Mouse (Mus musculus): Measurements from ENCODE around the gene 3110082J24Rik. TPM values are rescaled to one million over a fixed set of nuclear protein-coding genes. Genes with fewer than 3 reads are reported as not detected.

3110082J24Rik gene
- polyA plus RNA-seq, 1 experiment from 2014 or later: not detected

- 63% methylated on average over 3 of the region's 3 CpGs for WGBS
- no peak overlapping the region for H3K4me3 ChIP-seq (ENCODE audit: low read length)
- peaks cover 21% of the 10 kb centered on the region for H3K4me1 ChIP-seq (ENCODE audit: control insufficient read depth, insufficient read depth, low read length)
- H3K27me3 ChIP-seq (ENCODE audit: control insufficient read depth, insufficient read depth, low read length): peaks cover 61% of the 10 kb centered on the region
- no peak overlapping the region for H3K4me2 ChIP-seq (ENCODE audit: low read depth, low read length)
- no peak overlapping the region for H3K27ac ChIP-seq (ENCODE audit: low read length)
- ATAC-seq (replicated peaks; ENCODE audit: extremely low read depth, insufficient read depth, low FRiP score): no peak
- no peak overlapping the region for H3K9ac ChIP-seq (ENCODE audit: low read length)
- no peaks in the 10 kb centered on the region for H3K9me3 ChIP-seq (replicated peaks; ENCODE audit: control insufficient read depth, low read length)
- H3K36me3 ChIP-seq (ENCODE audit: control insufficient read depth, insufficient read depth): no peaks in the 10 kb centered on the region
These were observed 5.9 kb upstream of the 3110082J24Rik start for GRCm38 (mm10) chr5:30111771-30112170.

GRCm38 (mm10) chr5:30111126-30111525 lies 5.2 kb upstream of the 3110082J24Rik start:
- WGBS: 1% methylated on average over 18 of the region's 18 CpGs
- ATAC-seq (replicated peaks; ENCODE audit: extremely low read depth, insufficient read depth, low FRiP score): no peak
- no peak overlapping the region for H3K9ac ChIP-seq (ENCODE audit: low read length)
- no peaks in the 10 kb centered on the region for H3K9me3 ChIP-seq (replicated peaks; ENCODE audit: control insufficient read depth, low read length)
- H3K27ac ChIP-seq (ENCODE audit: low read length): no peak overlapping the region
- H3K4me1 ChIP-seq (ENCODE audit: control insufficient read depth, insufficient read depth, low read length): peaks cover 21% of the 10 kb centered on the region
- peak overlapping the region; percentile 52 for H3K4me2 ChIP-seq (ENCODE audit: low read depth, low read length)
- H3K4me3 ChIP-seq (ENCODE audit: low read length): peak overlapping the region; percentile 1
- H3K36me3 ChIP-seq (ENCODE audit: control insufficient read depth, insufficient read depth): no peaks in the 10 kb centered on the region
- H3K27me3 ChIP-seq (ENCODE audit: control insufficient read depth, insufficient read depth, low read length): peaks cover 68% of the 10 kb centered on the region

GRCm38 (mm10) chr5:30110371-30111060 lies 4.6 kb upstream of the 3110082J24Rik start:
- 11% methylated on average over 21 of the region's 22 CpGs for WGBS
- H3K4me3 ChIP-seq (ENCODE audit: low read length): peak overlapping the region; percentile 1
- H3K27me3 ChIP-seq (ENCODE audit: control insufficient read depth, insufficient read depth, low read length): peaks cover 74% of the 10 kb centered on the region
- 0 out of 2 replicates have a peak overlapping the region, but pooled peaks have one; percentile 20 for H3K9ac ChIP-seq (ENCODE audit: low read length)
- H3K4me1 ChIP-seq (ENCODE audit: control insufficient read depth, insufficient read depth, low read length): peaks cover 24% of the 10 kb centered on the region
- peak overlapping the region; percentile 52 for H3K4me2 ChIP-seq (ENCODE audit: low read depth, low read length)
- no peaks in the 10 kb centered on the region for H3K9me3 ChIP-seq (replicated peaks; ENCODE audit: control insufficient read depth, low read length)
- ATAC-seq (replicated peaks; ENCODE audit: extremely low read depth, insufficient read depth, low FRiP score): no peak
- no peaks in the 10 kb centered on the region for H3K36me3 ChIP-seq (ENCODE audit: control insufficient read depth, insufficient read depth)
- no peak overlapping the region for H3K27ac ChIP-seq (ENCODE audit: low read length)

GRCm38 (mm10) chr5:30109899-30110298 lies 4.0 kb upstream of the 3110082J24Rik start:
- ATAC-seq (replicated peaks; ENCODE audit: extremely low read depth, insufficient read depth, low FRiP score): no peak
- H3K4me2 ChIP-seq (ENCODE audit: low read depth, low read length): no peak overlapping the region
- WGBS: 72% methylated on average over 2 of the region's 2 CpGs

GRCm38 (mm10) chr5:30108233-30108632 lies 2.3 kb upstream of the 3110082J24Rik start:
- Histone ChIP-seq H3K9ac (ENCODE audit: low read length) (no peak overlapping the region), H3K4me3 (ENCODE audit: low read length) (no peak overlapping the region), H3K4me2 (ENCODE audit: low read depth, low read length) (no peak overlapping the region), H3K27me3 (ENCODE audit: control insufficient read depth, insufficient read depth, low read length) (peaks cover 79% of the 10 kb centered on the region), H3K27ac (ENCODE audit: low read length) (no peak overlapping the region), H3K4me1 (ENCODE audit: control insufficient read depth, insufficient read depth, low read length) (peaks cover 23% of the 10 kb centered on the region), H3K9me3 (replicated peaks; ENCODE audit: control insufficient read depth, low read length) (no peaks in the 10 kb centered on the region), H3K36me3 (ENCODE audit: control insufficient read depth, insufficient read depth) (no peaks in the 10 kb centered on the region)
- no peak for ATAC-seq (replicated peaks; ENCODE audit: extremely low read depth, insufficient read depth, low FRiP score)
- WGBS: 84% methylated on average over 5 of the region's 6 CpGs

More at GRCm38 (mm10) chr5:30109899-30110298, 4.0 kb upstream of the 3110082J24Rik start:
- Histone ChIP-seq H3K27ac (ENCODE audit: low read length) (no peak overlapping the region), H3K9me3 (replicated peaks; ENCODE audit: control insufficient read depth, low read length) (no peaks in the 10 kb centered on the region), H3K36me3 (ENCODE audit: control insufficient read depth, insufficient read depth) (no peaks in the 10 kb centered on the region), H3K4me3 (ENCODE audit: low read length) (no peak overlapping the region), H3K4me1 (ENCODE audit: control insufficient read depth, insufficient read depth, low read length) (peaks cover 29% of the 10 kb centered on the region), H3K27me3 (ENCODE audit: control insufficient read depth, insufficient read depth, low read length) (peaks cover 76% of the 10 kb centered on the region), H3K9ac (ENCODE audit: low read length) (no peak overlapping the region)

GRCm38 (mm10) chr5:30107611-30108041 lies 1.7 kb upstream of the 3110082J24Rik start:
- no peak overlapping the region for H3K27ac ChIP-seq (ENCODE audit: low read length)
- H3K27me3 ChIP-seq (ENCODE audit: control insufficient read depth, insufficient read depth, low read length): peaks cover 76% of the 10 kb centered on the region
- H3K4me2 ChIP-seq (ENCODE audit: low read depth, low read length): no peak overlapping the region
- no peaks in the 10 kb centered on the region for H3K9me3 ChIP-seq (replicated peaks; ENCODE audit: control insufficient read depth, low read length)
- ATAC-seq (replicated peaks; ENCODE audit: extremely low read depth, insufficient read depth, low FRiP score): no peak
- H3K4me3 ChIP-seq (ENCODE audit: low read length): no peak overlapping the region
- 15% methylated on average over 5 of the region's 5 CpGs for WGBS
- peaks cover 23% of the 10 kb centered on the region for H3K4me1 ChIP-seq (ENCODE audit: control insufficient read depth, insufficient read depth, low read length)
- H3K36me3 ChIP-seq (ENCODE audit: control insufficient read depth, insufficient read depth): no peaks in the 10 kb centered on the region
- no peak overlapping the region for H3K9ac ChIP-seq (ENCODE audit: low read length)

- Histone ChIP-seq H3K27ac (ENCODE audit: low read length) (no peak overlapping the region), H3K36me3 (ENCODE audit: control insufficient read depth, insufficient read depth) (no peaks in the 10 kb centered on the region), H3K4me3 (ENCODE audit: low read length) (no peak overlapping the region), H3K27me3 (ENCODE audit: control insufficient read depth, insufficient read depth, low read length) (peaks cover 73% of the 10 kb centered on the region), H3K9me3 (replicated peaks; ENCODE audit: control insufficient read depth, low read length) (no peaks in the 10 kb centered on the region), H3K4me2 (ENCODE audit: low read depth, low read length) (no peak overlapping the region), H3K4me1 (ENCODE audit: control insufficient read depth, insufficient read depth, low read length) (peaks cover 23% of the 10 kb centered on the region), H3K9ac (ENCODE audit: low read length) (no peak overlapping the region)
- 15% methylated on average over 7 of the region's 7 CpGs for WGBS
- no peak for ATAC-seq (replicated peaks; ENCODE audit: extremely low read depth, insufficient read depth, low FRiP score)
These were observed 1.3 kb upstream of the 3110082J24Rik start for GRCm38 (mm10) chr5:30107186-30107585.

GRCm38 (mm10) chr5:30106756-30107155 lies 870 bp upstream of the 3110082J24Rik start:
- Histone ChIP-seq H3K4me2 (ENCODE audit: low read depth, low read length) (no peak overlapping the region), H3K27me3 (ENCODE audit: control insufficient read depth, insufficient read depth, low read length) (peaks cover 69% of the 10 kb centered on the region)
- no peak for ATAC-seq (replicated peaks; ENCODE audit: extremely low read depth, insufficient read depth, low FRiP score)

GRCm38 (mm10) chr5:30104841-30105667 lies 832 bp downstream of the 3110082J24Rik start, which contains the start of gene Garem2:
Gene Garem2, plus strand, starts transcription at chr5:30105161.
- peaks cover 60% of the 10 kb centered on the region for H3K27me3 ChIP-seq (ENCODE audit: control insufficient read depth, insufficient read depth, low read length)
- peak within 1 kb of the TSS; percentile 56 for H3K9ac ChIP-seq (ENCODE audit: low read length)
- H3K4me3 ChIP-seq (ENCODE audit: low read length): peak within 1 kb of the TSS; percentile 56
- H3K4me1 ChIP-seq (ENCODE audit: control insufficient read depth, insufficient read depth, low read length): peaks cover 10% of the 10 kb centered on the region; the same call in 1 of the 2 replicates
- peak within 1 kb of the TSS; percentile 88 for H3K4me2 ChIP-seq (ENCODE audit: low read depth, low read length)
- ATAC-seq (replicated peaks; ENCODE audit: extremely low read depth, insufficient read depth, low FRiP score): peak; percentile 58; the same call in 1 of the 2 replicates
- no peak within 1 kb of the TSS for H3K27ac ChIP-seq (ENCODE audit: low read length)
- WGBS: under 1% methylated on average over 65 of the region's 65 CpGs
- no peaks in the 10 kb centered on the region for H3K9me3 ChIP-seq (replicated peaks; ENCODE audit: control insufficient read depth, low read length)
- H3K36me3 ChIP-seq (ENCODE audit: control insufficient read depth, insufficient read depth): no peaks in the 10 kb centered on the region

More at GRCm38 (mm10) chr5:30106756-30107155, 870 bp upstream of the 3110082J24Rik start:
- Histone ChIP-seq H3K9ac (ENCODE audit: low read length) (no peak overlapping the region), H3K36me3 (ENCODE audit: control insufficient read depth, insufficient read depth) (no peaks in the 10 kb centered on the region), H3K4me3 (ENCODE audit: low read length) (no peak overlapping the region), H3K9me3 (replicated peaks; ENCODE audit: control insufficient read depth, low read length) (no peaks in the 10 kb centered on the region), H3K4me1 (ENCODE audit: control insufficient read depth, insufficient read depth, low read length) (peaks cover 23% of the 10 kb centered on the region), H3K27ac (ENCODE audit: low read length) (no peak overlapping the region)
- 20% methylated on average over 2 of the region's 2 CpGs for WGBS

All from heart, embryonic 16.5 days (tissue).